Mouse (Mus musculus): ENCODE results near the gene Adora3. TPM values are rescaled to one million over a fixed set of nuclear protein-coding genes. Genes with fewer than 3 reads are reported as not detected.

Adora3 gene
- 1.1 TPM for polyA plus RNA-seq (2014; fragmentation: Illumina TruSeq; extraction: RNeasy Lipid Tissue Mini Kit (QIAGEN cat#74804); ENCODE audit: low read depth, low replicate concordance)

DNA sequence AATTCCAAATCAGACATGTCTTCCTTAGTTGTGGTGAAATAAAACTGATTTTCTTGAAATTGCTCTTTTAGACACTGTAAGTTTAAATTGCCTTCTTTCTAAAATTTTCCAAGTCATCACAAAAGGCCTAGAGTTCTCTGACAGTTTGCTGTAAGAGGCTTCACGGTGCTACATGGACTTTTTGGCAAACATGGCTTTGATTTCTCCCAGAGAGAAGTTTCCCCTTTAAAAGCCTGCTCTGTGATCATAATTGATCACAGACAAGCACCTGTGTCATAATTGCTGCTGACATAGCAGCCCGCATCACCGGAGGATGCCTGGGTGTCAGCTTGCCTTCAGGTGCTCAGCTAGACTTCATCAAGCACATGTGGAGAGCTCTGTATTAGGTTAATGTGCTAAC lies at the start of gene Adora3, which contains the start of gene Tmigd3:
Adora3 (plus strand) TSS at position 301 of the 400 bp plus-strand sequence.
Tmigd3 (plus strand) TSS at position 346 of the 400 bp plus-strand sequence.

DNA sequence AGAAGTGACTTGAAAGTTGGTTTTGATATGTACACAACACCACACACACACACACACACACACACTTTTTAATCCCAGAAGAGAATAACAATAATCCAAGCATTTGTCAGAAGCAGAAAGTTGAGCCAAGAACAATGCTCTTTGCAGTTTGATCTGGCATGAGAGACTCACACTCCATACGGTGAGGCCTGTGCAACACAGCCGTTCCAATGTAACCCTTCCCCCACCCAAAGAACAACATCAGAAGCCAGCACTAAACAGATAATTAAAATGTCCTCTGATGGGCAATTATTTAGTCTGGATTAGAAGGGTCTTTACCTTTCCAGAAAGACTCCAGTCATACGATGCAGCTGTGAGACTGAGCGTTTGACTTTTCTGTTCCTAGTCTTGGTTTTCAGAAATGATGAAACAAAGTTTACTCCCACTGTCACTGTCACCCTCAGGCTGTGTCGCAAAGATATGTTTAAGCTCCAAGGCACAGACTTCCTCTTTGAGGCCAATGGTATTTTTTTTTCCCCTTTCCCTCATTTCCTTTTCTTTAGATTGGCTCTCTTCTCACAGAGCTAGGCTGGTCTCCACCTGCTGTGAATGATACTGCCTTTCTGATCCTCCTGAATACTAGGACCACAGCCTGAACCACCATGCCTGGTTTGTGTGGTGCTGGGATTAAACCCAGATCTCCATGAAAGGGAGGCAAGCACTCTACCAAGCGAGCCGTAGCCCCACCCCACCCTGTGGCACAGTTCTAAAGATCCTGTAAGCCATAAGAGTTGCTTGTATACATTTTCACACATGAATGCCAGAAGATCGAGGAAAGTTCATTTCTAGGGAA lies 61.8 kb downstream of the Adora3 start, which contains the start of gene I830077J02Rik:
I830077J02Rik (minus strand) TSS at position 425 of the 832 bp plus-strand sequence.

Other genes with a start within 250 kb of the Adora3 start
- 25.7 TPM for gene Ddx20, start 183.3 kb upstream of the Adora3 start, polyA plus RNA-seq (2014; fragmentation: Illumina TruSeq; extraction: RNeasy Lipid Tissue Mini Kit (QIAGEN cat#74804); ENCODE audit: low read depth, low replicate concordance)
- gene Inka2, start 166.3 kb upstream of the Adora3 start, polyA plus RNA-seq (2014; fragmentation: Illumina TruSeq; extraction: RNeasy Lipid Tissue Mini Kit (QIAGEN cat#74804); ENCODE audit: low read depth, low replicate concordance), result 2.1 TPM
- gene Rap1a, start 69.5 kb upstream of the Adora3 start, polyA plus RNA-seq (2014; fragmentation: Illumina TruSeq; extraction: RNeasy Lipid Tissue Mini Kit (QIAGEN cat#74804); ENCODE audit: low read depth, low replicate concordance), result 678 TPM
- 0.79 TPM for gene Tmigd3, start within 50 bp of the Adora3 start, polyA plus RNA-seq (2014; fragmentation: Illumina TruSeq; extraction: RNeasy Lipid Tissue Mini Kit (QIAGEN cat#74804); ENCODE audit: low read depth, low replicate concordance)
- gene I830077J02Rik, start 61.8 kb downstream of the Adora3 start, polyA plus RNA-seq (2014; fragmentation: Illumina TruSeq; extraction: RNeasy Lipid Tissue Mini Kit (QIAGEN cat#74804); ENCODE audit: low read depth, low replicate concordance), result 1.7 TPM
- gene Wdr77, start 88.5 kb downstream of the Adora3 start, polyA plus RNA-seq (2014; fragmentation: Illumina TruSeq; extraction: RNeasy Lipid Tissue Mini Kit (QIAGEN cat#74804); ENCODE audit: low read depth, low replicate concordance), result 38.5 TPM
- gene Atp5f1, start 89.2 kb downstream of the Adora3 start, polyA plus RNA-seq (2014; fragmentation: Illumina TruSeq; extraction: RNeasy Lipid Tissue Mini Kit (QIAGEN cat#74804); ENCODE audit: low read depth, low replicate concordance), result 1,241 TPM
- 4.0 TPM for gene Ovgp1, start 102.9 kb downstream of the Adora3 start, polyA plus RNA-seq (2014; fragmentation: Illumina TruSeq; extraction: RNeasy Lipid Tissue Mini Kit (QIAGEN cat#74804); ENCODE audit: low read depth, low replicate concordance)
- not detected for gene Pifo, start 143.8 kb downstream of the Adora3 start, polyA plus RNA-seq (2014; fragmentation: Illumina TruSeq; extraction: RNeasy Lipid Tissue Mini Kit (QIAGEN cat#74804); ENCODE audit: low read depth, low replicate concordance)
- gene Chil5, start 162.0 kb downstream of the Adora3 start, polyA plus RNA-seq (2014; fragmentation: Illumina TruSeq; extraction: RNeasy Lipid Tissue Mini Kit (QIAGEN cat#74804); ENCODE audit: low read depth, low replicate concordance), result 0.76 TPM
- gene Chia1, start 242.4 kb downstream of the Adora3 start, polyA plus RNA-seq (2014; fragmentation: Illumina TruSeq; extraction: RNeasy Lipid Tissue Mini Kit (QIAGEN cat#74804); ENCODE audit: low read depth, low replicate concordance), result not detected